ENCODE assay signal across 28 mouse cellular contexts in genomic region chr6:18127206-18127983, GRCm38 (mm10). TPM values are rescaled to one million over a fixed set of nuclear protein-coding genes. Genes with fewer than 3 reads are reported as not detected.
DNase-seq lines count a peak whose midpoint lies in the region; ATAC-seq and TF ChIP-seq lines count a peak whose summit lies in the region.
"Had no signal": no experiment of that assay in that cellular context is flagged by ENCODE, and none has a peak within 500 bp of the region (broad histone marks: within the 10 kb centered on the region; RNA-seq: fewer than 3 reads in every experiment).

No protein-coding gene starts in this region.

- 46% methylated on average over 2 of the region's 2 CpGs for WGBS in kidney, adult 2 months
- 53% methylated on average over 2 of the region's 2 CpGs for WGBS in kidney, embryonic 16.5 days

- peak; percentile 29 for DNase-seq in kidney, adult 2 months
- DNase-seq in kidney, postnatal 25 days, result no peak
- DNase-seq in kidney, adult 11 months, result no peak
- no peak for DNase-seq in testis, postnatal 14 days (ENCODE audit: low spot score)
- no peak for DNase-seq in thymus, postnatal 4 days
- DNase-seq: adrenal gland, postnatal 10 days; cerebellum, adult 11 months; cerebellum, adult 2 months; cerebellum, adult 9-11 months; cerebellum, postnatal 25 days; gastrocnemius, postnatal 10 days; gastrocnemius, postnatal 36 days; heart, adult 2 months; heart, postnatal 14 days; heart, postnatal 4 days had no signal

- peak; percentile 61; the same call in 1 of the 2 replicates for ATAC-seq in kidney, embryonic 16.5 days (ENCODE audit: low FRiP score, low TSS enrichment)
- ATAC-seq: forebrain, embryonic 13.5 days; forebrain, embryonic 16.5 days; hindbrain, postnatal 0 days had no signal

- H3K4me1 ChIP-seq in kidney, adult 2 months (ENCODE audit: control insufficient read depth, insufficient read depth, low read length), result no peaks in the 10 kb centered on the region
- no peaks in the 10 kb centered on the region for H3K4me1 ChIP-seq in kidney, embryonic 16.5 days (ENCODE audit: insufficient read depth, low read length)
- no peaks in the 10 kb centered on the region for H3K4me1 ChIP-seq in testis, adult 2 months (ENCODE audit: control insufficient read depth, insufficient read depth, low read length)
- H3K4me1 ChIP-seq: forebrain, embryonic 13.5 days; heart, embryonic 10.5 days; heart, embryonic 13.5 days had no signal

- no peaks in the 10 kb centered on the region for H3K9me3 ChIP-seq in kidney, embryonic 16.5 days (ENCODE audit: low read length)
- H3K9me3 ChIP-seq: forebrain, embryonic 10.5 days; forebrain, embryonic 13.5 days; heart, embryonic 10.5 days; heart, embryonic 13.5 days had no signal

- TF ChIP-seq CTCF in kidney, adult 2 months (conservative IDR thresholded peaks at IDR 0.05; ENCODE audit: insufficient read depth, insufficient read length, low read depth, low read length), result no peak
- no peak for TF ChIP-seq CTCF in testis, adult 2 months (IDR thresholded peaks at IDR 0.05; ENCODE audit: control insufficient read depth, insufficient read depth, insufficient replicate concordance, low read depth, low read length)

- no peak for TF ChIP-seq POLR2A in kidney, adult 2 months (IDR thresholded peaks at IDR 0.05; ENCODE audit: low read depth, low read length)
- peak; percentile 76; the same call in 1 of the 2 replicates for TF ChIP-seq POLR2A in testis, adult 2 months (IDR thresholded peaks at IDR 0.05; ENCODE audit: control insufficient read depth, low read depth, low read length)

- no peak overlapping the region for H3K4me2 ChIP-seq in kidney, embryonic 16.5 days (replicated peaks; ENCODE audit: low read depth, low read length)
- H3K4me2 ChIP-seq: forebrain, embryonic 13.5 days; heart, embryonic 13.5 days; hindbrain, embryonic 14.5 days had no signal

- no peak overlapping the region for H3K27ac ChIP-seq in kidney, adult 2 months (ENCODE audit: insufficient read depth, low read depth, low read length)
- H3K27ac ChIP-seq in kidney, embryonic 16.5 days (ENCODE audit: low read length), result no peak overlapping the region
- peak overlapping the region; percentile 81 for H3K27ac ChIP-seq in testis, adult 2 months (ENCODE audit: control insufficient read depth, insufficient read depth, low read depth, low read length)
- H3K27ac ChIP-seq: forebrain, embryonic 10.5 days; forebrain, embryonic 13.5 days; heart, adult 2 months; heart, embryonic 10.5 days; heart, embryonic 13.5 days; hindbrain, embryonic 14.5 days; hindbrain, postnatal 0 days had no signal

- no peaks in the 10 kb centered on the region for H3K36me3 ChIP-seq in kidney, adult 2 months (ENCODE audit: control insufficient read depth, insufficient read depth, low read length)
- H3K36me3 ChIP-seq in kidney, embryonic 16.5 days (ENCODE audit: insufficient read depth, low read length), result no peaks in the 10 kb centered on the region
- no peaks in the 10 kb centered on the region for H3K36me3 ChIP-seq in testis, adult 2 months (ENCODE audit: control insufficient read depth, insufficient read depth, low read length)
- H3K36me3 ChIP-seq: forebrain, embryonic 10.5 days; heart, embryonic 10.5 days; heart, embryonic 13.5 days had no signal

- no peaks in the 10 kb centered on the region for H3K27me3 ChIP-seq in kidney, adult 2 months (replicated peaks; ENCODE audit: control insufficient read depth, insufficient read depth, low read length)
- H3K27me3 ChIP-seq in kidney, embryonic 16.5 days (ENCODE audit: insufficient read depth, low read length), result no peaks in the 10 kb centered on the region
- no peaks in the 10 kb centered on the region for H3K27me3 ChIP-seq in testis, adult 2 months (ENCODE audit: control insufficient read depth, insufficient read depth, low read length)
- H3K27me3 ChIP-seq: forebrain, embryonic 13.5 days; heart, embryonic 13.5 days had no signal

- H3K9ac ChIP-seq in kidney, embryonic 16.5 days (replicated peaks; ENCODE audit: low read length), result no peak overlapping the region
- H3K9ac ChIP-seq: forebrain, embryonic 13.5 days; heart, embryonic 13.5 days; hindbrain, embryonic 14.5 days had no signal

- H3K4me3 ChIP-seq in kidney, adult 2 months (ENCODE audit: insufficient read depth, low read depth, low read length), result no peak overlapping the region
- no peak overlapping the region for H3K4me3 ChIP-seq in kidney, embryonic 16.5 days (ENCODE audit: low read length)
- peak overlapping the region; percentile 64 for H3K4me3 ChIP-seq in testis, adult 2 months (ENCODE audit: control insufficient read depth, low read depth, low read length)
- H3K4me3 ChIP-seq: forebrain, embryonic 10.5 days; forebrain, embryonic 13.5 days; heart, adult 2 months; heart, embryonic 10.5 days; heart, embryonic 13.5 days had no signal

RNA-seq across cellular contexts. Expression of gene Asz1, which starts 18.5 kb away (rescaled TPM):
- polyA plus RNA-seq in kidney, adult 2 months (2012; rRNA removed), result not detected in 2 replicates
- 0.32 TPM in 1 of 2 replicates, not detected in the other for polyA plus RNA-seq in kidney, embryonic 16.5 days (2015; fragmentation: Nextera tagmentation; extraction: Ambion mirVana)
- 9.9 and 16.1 TPM in 2 replicates for polyA plus RNA-seq in testis, adult 2 months (2012; rRNA removed)
- polyA plus RNA-seq: cerebellum, adult 2 months; embryonic facial prominence, embryonic 11.5 days; embryonic facial prominence, embryonic 14.5 days; forebrain, embryonic 10.5 days; forebrain, embryonic 13.5 days; forebrain, embryonic 16.5 days; heart, adult 2 months; heart, embryonic 16.5 days; hindbrain, embryonic 11.5 days; hindbrain, embryonic 14.5 days; hindbrain, postnatal 0 days had no signal

RNA-seq across cellular contexts. Expression of gene Cftr, which starts 43.1 kb away (rescaled TPM):
- 0.62 and 0.72 TPM in 2 replicates for polyA plus RNA-seq in kidney, adult 2 months (2012; rRNA removed)
- polyA plus RNA-seq in kidney, embryonic 16.5 days (2015; fragmentation: Nextera tagmentation; extraction: Ambion mirVana), result 4.8 TPM in 2 replicates
- 7.6 and 8.2 TPM in 2 replicates for polyA plus RNA-seq in testis, adult 2 months (2012; rRNA removed)
